Mouse (Mus musculus) forebrain, embryonic 12.5 days (tissue): ENCODE data around the gene Polr1b. TPM values are rescaled to one million over a fixed set of nuclear protein-coding genes. Genes with fewer than 3 reads are reported as not detected.

ENCODE experiments used
- ATAC-seq: fragments of 200-750 bp; cut with Nextera tagmentation; 2 replicates; pipeline ENCODE4 v1.8.0; 2017; ENCODE audit warnings: moderate TSS enrichment; ENCODE audit not compliant: low FRiP score
- H3K27ac ChIP-seq: fragments of 300-500 bp; sonication (generic); 2 replicates; pipeline ENCODE4 v1.5.1; 2016; ENCODE audit warnings: mild to moderate bottlenecking
- H3K27me3 ChIP-seq: fragments of 300-500 bp; sonication (generic); 2 replicates; pipeline ENCODE4 v1.6.1; 2016; ENCODE audit warnings: mild to moderate bottlenecking
- H3K36me3 ChIP-seq: fragments of 300-500 bp; sonication (generic); replicated peaks from 2 replicates; pipeline ENCODE4 v1.6.1; 2016; ENCODE audit warnings: mild to moderate bottlenecking
- H3K4me1 ChIP-seq: fragments of 300-500 bp; sonication (generic); 2 replicates; pipeline ENCODE4 v1.6.1; 2016
- H3K4me2 ChIP-seq: fragments of 300-500 bp; sonication (generic); 2 replicates; pipeline ENCODE4 v1.6.1; 2016; ENCODE audit warnings: mild to moderate bottlenecking, moderate library complexity
- H3K4me3 ChIP-seq: fragments of 300-500 bp; sonication (generic); replicated peaks from 2 replicates; pipeline ENCODE4 v1.5.1; 2016; ENCODE audit warnings: mild to moderate bottlenecking
- H3K9ac ChIP-seq: fragments of 300-500 bp; sonication (generic); 2 replicates; pipeline ENCODE4 v1.6.1; 2016; ENCODE audit warnings: mild to moderate bottlenecking
- H3K9me3 ChIP-seq: fragments of 300-500 bp; sonication (generic); 2 replicates; pipeline ENCODE4 v1.6.1; 2016
- WGBS: fragments of 180-500 bp; shearing (Covaris S2); methylation state at CpG from one replicate; pipeline ENCODE4 v1.1.7; 2016; 5-methylcytosine and 5-hydroxymethylcytosine counted together
- polyA plus RNA-seq: library from polyadenylated mRNA; unstranded; fragments of >200 nt; fragmentation: Nextera tagmentation; extraction: Ambion mirVana; gene quantifications from 2 replicates; pipeline ENCODE4 v1.2.1, GENCODE M21; 2016

Polr1b gene
- 27.1 and 27.9 TPM in 2 replicates for polyA plus RNA-seq

DNA sequence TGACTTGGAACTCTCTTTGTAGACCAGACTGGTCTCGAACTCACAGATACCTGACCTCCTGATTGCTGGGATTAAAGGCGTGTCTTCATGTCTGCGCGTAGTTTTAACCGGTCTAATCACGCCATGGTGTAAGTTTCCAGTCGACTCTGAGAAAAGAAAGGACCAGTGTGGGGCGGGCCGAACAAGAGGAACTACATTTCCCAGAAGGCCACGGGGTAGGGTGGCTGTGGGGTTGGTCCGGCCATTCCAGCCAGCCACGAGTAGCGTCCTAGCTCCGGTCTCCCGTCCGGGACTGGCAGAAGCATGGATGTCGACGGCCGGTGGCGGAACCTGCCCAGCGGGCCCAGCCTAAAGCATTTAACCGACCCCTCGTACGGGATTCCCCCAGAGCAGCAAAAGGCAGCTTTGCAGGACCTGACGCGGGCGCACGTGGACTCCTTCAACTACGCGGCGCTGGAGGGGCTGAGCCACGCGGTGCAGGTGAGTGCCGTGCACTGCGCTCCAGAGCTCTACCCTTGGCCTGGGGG lies at the start of gene Polr1b:
TSS of gene Polr1b (plus strand) at position 212 of the 527 bp plus-strand sequence.
- WGBS, result 1% methylated on average over 35 of the region's 35 CpGs
- Histone ChIP-seq H3K27ac (no peak within 1 kb of the TSS), H3K36me3 (peaks cover 30% of the 10 kb centered on the region), H3K27me3 (no peaks in the 10 kb centered on the region), H3K9ac (peak within 1 kb of the TSS; percentile 66), H3K4me2 (peak within 1 kb of the TSS; percentile 77), H3K9me3 (no peaks in the 10 kb centered on the region), H3K4me3 (peak within 1 kb of the TSS; percentile 61), H3K4me1 (peaks cover 6% of the 10 kb centered on the region)
- ATAC-seq, result peak; percentile 99

DNA sequence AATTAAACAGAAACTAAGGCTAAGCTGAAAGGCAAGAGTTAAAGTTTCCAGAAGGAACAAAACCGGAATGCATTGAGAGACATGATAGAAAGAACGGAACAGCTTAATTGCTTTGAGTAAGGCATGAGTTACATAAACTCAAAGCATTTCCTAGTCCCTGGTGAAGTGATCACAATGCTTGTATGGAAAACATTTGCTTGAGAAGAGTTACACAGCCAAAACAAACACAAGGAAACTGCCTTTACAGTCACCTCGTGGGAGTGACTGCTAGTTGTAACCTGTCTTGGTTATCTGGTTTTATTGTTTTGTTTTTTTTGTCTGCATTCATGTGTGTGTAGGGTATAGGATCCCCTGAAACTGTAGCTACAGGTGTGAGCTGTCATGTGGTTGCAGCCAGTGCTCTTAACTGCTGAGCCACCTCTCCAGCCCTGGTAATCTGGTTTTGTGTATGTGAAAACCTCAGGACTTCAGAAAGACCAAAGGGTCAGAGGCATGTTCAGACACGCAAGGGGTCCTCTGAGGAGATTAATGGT lies 48.3 kb upstream of the Polr1b start:
- ATAC-seq, result no peak
- 77% methylated on average over 4 of the region's 4 CpGs for WGBS
- no peaks in the 10 kb centered on the region for H3K36me3 ChIP-seq
- H3K4me3 ChIP-seq, result no peak overlapping the region
- H3K9ac ChIP-seq, result no peak overlapping the region
- no peak overlapping the region for H3K4me2 ChIP-seq
- no peaks in the 10 kb centered on the region for H3K27me3 ChIP-seq
- 0 out of 2 replicates have a peak, but pooled peaks cover 3% of the 10 kb centered on the region for H3K9me3 ChIP-seq
- no peaks in the 10 kb centered on the region for H3K4me1 ChIP-seq
- H3K27ac ChIP-seq, result no peak overlapping the region

DNA sequence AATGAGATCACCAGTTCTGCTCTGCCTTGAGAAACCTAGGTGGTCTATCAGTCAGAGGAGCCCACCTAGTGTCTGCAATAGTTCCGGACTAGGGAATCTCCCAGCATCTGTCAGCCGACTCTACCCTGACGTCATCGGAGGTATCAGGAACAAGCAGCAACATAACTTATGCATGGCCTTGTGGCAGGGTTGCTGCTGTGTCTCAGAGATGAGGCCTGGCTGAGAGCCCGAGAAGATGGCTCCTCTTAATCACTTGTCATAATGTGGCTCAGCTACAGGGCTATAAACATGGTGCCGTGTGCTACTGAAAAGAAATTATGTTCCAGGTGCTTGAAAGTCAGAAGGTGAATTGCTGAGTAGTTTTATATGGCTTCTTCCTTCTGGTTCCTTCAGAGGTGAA lies 45.1 kb upstream of the Polr1b start:
- Histone ChIP-seq H3K4me1 (no peaks in the 10 kb centered on the region), H3K9ac (no peak overlapping the region), H3K27me3 (no peaks in the 10 kb centered on the region), H3K9me3 (0 out of 2 replicates have a peak, but pooled peaks cover 3% of the 10 kb centered on the region), H3K36me3 (no peaks in the 10 kb centered on the region), H3K4me3 (no peak overlapping the region), H3K4me2 (no peak overlapping the region), H3K27ac (no peak overlapping the region)
- ATAC-seq, result no peak
- WGBS, result 97% methylated on average over 6 of the region's 6 CpGs

DNA sequence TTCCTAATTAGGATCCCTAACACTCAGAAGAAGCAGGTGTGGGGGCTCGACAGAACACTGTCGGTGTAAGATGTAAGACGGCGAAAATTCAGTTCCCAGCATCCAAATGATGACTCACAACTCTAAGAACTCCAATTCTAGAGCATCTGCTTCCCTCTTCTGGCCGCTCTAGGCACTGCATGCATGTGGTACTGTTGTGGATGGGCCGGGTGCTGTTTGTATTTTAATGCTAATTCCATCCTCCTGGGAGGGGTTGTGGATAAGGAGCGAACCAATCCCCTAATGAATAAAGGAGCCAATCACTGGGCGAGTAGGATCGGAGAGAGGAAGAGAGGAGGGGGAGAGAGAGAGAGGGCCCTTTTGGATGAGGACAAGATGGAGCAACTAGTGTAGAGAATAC lies 44.2 kb upstream of the Polr1b start:
- ATAC-seq, result no peak
- Histone ChIP-seq H3K27me3 (no peaks in the 10 kb centered on the region), H3K9me3 (0 out of 2 replicates have a peak, but pooled peaks cover 3% of the 10 kb centered on the region), H3K27ac (no peak overlapping the region), H3K9ac (no peak overlapping the region), H3K4me1 (no peaks in the 10 kb centered on the region), H3K36me3 (no peaks in the 10 kb centered on the region), H3K4me2 (no peak overlapping the region), H3K4me3 (no peak overlapping the region)
- WGBS, result 44% methylated on average over 9 of the region's 9 CpGs

DNA sequence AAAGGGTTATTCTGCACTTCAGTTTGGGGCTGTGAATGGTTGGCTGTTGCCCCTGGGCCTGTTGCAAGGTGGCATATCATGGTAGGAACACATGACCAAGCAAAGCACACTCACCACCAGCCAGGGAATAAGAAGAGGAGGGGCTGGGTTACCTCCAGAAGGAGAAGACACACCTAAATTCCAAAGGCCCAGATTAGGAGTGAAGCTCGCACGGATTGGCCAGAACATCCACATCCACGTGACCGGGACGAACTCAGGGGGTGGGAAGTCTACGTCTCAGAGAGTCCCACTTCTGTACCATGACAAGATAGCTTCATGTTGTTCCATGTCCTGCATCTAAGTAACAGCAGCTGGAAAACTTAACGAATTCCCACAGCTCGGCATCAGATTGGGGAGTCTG lies 43.5 kb upstream of the Polr1b start:
- 97% methylated on average over 8 of the region's 8 CpGs for WGBS

DNA sequence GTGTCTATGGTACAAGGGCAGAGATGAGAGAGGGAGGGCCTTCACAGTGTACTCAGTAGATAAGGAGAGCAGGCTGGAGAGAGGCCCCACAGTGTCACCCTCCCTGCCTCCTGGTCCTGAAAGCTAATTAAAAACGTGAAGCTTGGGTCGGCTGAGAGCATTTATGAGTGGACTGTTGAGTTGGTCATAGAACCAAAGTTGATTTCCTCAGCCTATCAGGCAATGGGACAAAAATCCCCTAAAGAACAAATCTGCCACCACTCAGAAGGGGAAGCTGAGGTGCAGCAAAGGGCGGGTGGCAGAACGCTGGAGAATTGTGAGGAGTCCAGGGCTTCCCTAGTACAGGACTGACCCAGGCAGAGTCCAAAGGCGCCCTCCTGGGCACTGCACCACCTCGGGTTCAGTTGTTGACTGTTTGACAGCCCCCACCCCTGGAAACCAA lies 42.9 kb upstream of the Polr1b start:
- H3K4me1 ChIP-seq, result no peaks in the 10 kb centered on the region
- no peaks in the 10 kb centered on the region for H3K36me3 ChIP-seq
- H3K27ac ChIP-seq, result no peak overlapping the region
- no peak overlapping the region for H3K4me3 ChIP-seq
- H3K4me2 ChIP-seq, result no peak overlapping the region
- ATAC-seq, result no peak
- no peaks in the 10 kb centered on the region for H3K27me3 ChIP-seq
- 89% methylated on average over 6 of the region's 6 CpGs for WGBS
- H3K9me3 ChIP-seq, result 0 out of 2 replicates have a peak, but pooled peaks cover 3% of the 10 kb centered on the region
- no peak overlapping the region for H3K9ac ChIP-seq

More for the DNA sequence above, 43.5 kb upstream of the Polr1b start:
- no peaks in the 10 kb centered on the region for H3K4me1 ChIP-seq
- H3K36me3 ChIP-seq, result no peaks in the 10 kb centered on the region
- H3K9ac ChIP-seq, result no peak overlapping the region
- H3K4me2 ChIP-seq, result no peak overlapping the region
- no peak overlapping the region for H3K4me3 ChIP-seq
- ATAC-seq, result no peak
- no peaks in the 10 kb centered on the region for H3K27me3 ChIP-seq
- H3K27ac ChIP-seq, result no peak overlapping the region
- H3K9me3 ChIP-seq, result 0 out of 2 replicates have a peak, but pooled peaks cover 3% of the 10 kb centered on the region

DNA sequence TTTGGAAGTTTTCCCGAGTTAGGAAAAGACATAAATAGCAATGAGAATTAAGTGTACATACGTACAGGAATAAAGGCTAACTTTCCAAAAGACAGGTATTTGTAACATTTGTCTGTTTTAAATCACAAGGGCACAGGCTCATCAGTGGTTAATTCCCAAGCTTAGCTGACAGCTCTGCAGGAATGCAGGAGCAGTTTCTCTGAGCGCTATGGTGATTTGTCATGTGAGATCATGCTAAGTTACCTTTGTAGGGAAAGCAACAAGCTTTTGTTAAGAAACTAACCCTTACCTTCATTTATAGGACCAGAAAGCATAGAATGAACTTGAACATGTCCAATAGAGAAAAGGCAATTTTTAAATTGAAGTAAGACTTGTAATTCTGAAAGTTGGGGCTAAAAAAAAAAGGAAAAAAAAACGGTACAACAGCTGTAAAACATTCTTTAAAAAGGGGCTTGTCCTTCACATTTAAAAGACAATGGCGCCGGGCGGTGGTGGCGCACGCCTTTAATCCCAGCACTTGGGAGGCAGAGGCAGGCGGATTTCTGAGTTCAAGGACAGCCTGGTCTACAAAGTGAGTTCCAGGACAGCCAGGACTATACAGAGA lies 39.2 kb upstream of the Polr1b start:
- H3K36me3 ChIP-seq, result no peaks in the 10 kb centered on the region
- no peaks in the 10 kb centered on the region for H3K9me3 ChIP-seq
- no peaks in the 10 kb centered on the region for H3K27me3 ChIP-seq
- ATAC-seq, result no peak
- H3K9ac ChIP-seq, result no peak overlapping the region
- no peak overlapping the region for H3K4me2 ChIP-seq
- peaks cover 8% of the 10 kb centered on the region for H3K4me1 ChIP-seq
- no peak overlapping the region for H3K4me3 ChIP-seq
- 76% methylated on average over 10 of the region's 10 CpGs for WGBS
- no peak overlapping the region for H3K27ac ChIP-seq

DNA sequence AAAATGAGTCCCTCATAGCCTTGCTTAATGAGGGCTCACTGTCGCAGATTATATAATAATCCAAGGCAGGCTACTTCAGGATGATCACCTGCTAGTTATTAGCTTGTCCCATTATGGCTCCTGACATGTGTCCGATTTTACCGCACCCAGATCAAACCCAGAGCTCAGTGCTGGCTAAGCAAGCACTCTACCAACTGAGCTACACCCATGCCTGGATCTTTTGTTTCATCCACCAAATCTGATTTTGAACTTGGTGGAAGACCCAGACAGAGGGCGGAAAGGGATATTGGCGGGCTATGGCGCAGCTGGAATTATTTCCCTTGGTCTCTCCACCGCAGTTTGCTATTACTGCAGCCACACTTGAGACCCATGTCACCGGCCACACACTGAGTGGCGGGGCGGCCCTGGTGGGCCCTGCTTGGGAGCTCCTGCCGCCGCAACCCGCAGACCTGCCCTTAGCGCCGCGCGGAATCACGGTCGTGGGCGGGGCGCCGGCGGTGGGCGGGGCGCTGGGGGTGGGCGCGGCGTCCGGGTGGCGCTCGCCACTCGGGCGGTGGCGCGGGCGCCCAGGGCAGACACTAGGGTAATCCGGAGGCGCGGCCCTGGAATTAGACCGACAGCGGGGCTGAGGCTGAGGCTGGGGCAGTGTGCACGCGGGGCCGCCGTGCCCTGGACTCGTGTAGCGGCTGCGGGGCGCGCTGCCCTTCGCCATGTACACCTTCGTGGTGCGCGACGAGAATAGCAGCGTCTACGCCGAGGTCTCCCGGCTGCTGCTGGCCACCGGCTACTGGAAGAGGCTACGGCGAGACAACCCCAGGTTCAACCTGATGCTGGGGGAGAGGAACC lies 35.1 kb upstream of the Polr1b start, which contains the start of gene Ttl:
TSS of gene Ttl (plus strand) at position 506 of the 846 bp plus-strand sequence.
- Histone ChIP-seq H3K27ac (peak within 1 kb of the TSS; percentile 69), H3K36me3 (peaks cover 9% of the 10 kb centered on the region; the same call in 1 of the 2 replicates), H3K4me1 (peaks cover 20% of the 10 kb centered on the region), H3K4me2 (peak within 1 kb of the TSS; percentile 68), H3K9ac (peak within 1 kb of the TSS; percentile 87), H3K4me3 (peak within 1 kb of the TSS; percentile 88), H3K9me3 (no peaks in the 10 kb centered on the region), H3K27me3 (no peaks in the 10 kb centered on the region)
- WGBS, result under 1% methylated on average over 62 of the region's 62 CpGs
- peak; percentile 96 for ATAC-seq

DNA sequence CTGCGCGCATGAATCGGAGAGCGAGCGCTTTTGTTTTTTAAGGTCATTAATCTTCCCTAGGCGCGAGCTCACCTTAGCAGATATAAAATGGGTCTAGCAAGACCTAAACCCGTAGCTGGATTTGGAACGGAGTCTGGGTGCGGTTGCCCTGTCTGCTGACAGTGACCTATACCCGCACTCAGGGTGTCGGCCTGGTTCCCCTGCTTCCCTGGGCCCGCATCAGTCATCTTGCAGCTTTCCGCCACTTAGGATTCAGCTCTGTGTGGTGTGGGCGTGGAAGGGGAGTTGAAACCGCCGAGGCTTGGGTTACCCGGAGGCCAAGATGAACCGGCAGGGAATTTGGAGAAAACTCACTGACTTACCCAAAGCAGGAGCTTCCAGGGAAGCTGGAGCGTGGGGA lies 34.5 kb upstream of the Polr1b start:
- Histone ChIP-seq H3K9ac (peak overlapping the region; percentile 87), H3K27ac (peak overlapping the region; percentile 69; the same call in 1 of the 2 replicates), H3K36me3 (peaks cover 9% of the 10 kb centered on the region; the same call in 1 of the 2 replicates), H3K4me1 (peaks cover 20% of the 10 kb centered on the region), H3K4me2 (peak overlapping the region; percentile 68), H3K4me3 (peak overlapping the region; percentile 88), H3K27me3 (no peaks in the 10 kb centered on the region), H3K9me3 (no peaks in the 10 kb centered on the region)
- under 1% methylated on average over 20 of the region's 20 CpGs for WGBS
- peak; percentile 75 for ATAC-seq

DNA sequence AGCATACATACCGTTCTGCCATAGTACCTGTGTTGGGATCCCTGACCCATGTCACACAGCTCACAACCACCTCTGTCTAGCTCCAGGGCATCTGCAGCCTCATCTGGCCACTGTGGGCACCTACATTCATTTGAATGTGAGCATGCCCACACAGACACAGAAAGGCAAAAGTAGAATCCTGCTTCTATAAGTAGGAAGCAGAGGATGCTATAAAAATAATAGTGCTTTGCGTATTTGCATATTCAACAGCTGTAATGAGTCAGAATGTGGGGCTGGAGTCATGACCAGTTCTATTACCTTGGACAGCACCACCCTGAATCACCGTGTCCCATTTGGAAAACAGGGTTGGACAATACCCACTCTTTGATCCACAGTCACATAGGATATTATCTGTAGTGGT lies 30.5 kb upstream of the Polr1b start:
- Histone ChIP-seq H3K4me3 (no peak overlapping the region), H3K4me1 (peaks cover 14% of the 10 kb centered on the region), H3K4me2 (no peak overlapping the region), H3K9ac (no peak overlapping the region), H3K9me3 (no peaks in the 10 kb centered on the region), H3K36me3 (peaks cover 9% of the 10 kb centered on the region; the same call in 1 of the 2 replicates), H3K27ac (no peak overlapping the region), H3K27me3 (no peaks in the 10 kb centered on the region)
- 93% methylated on average over 3 of the region's 3 CpGs for WGBS
- no peak for ATAC-seq

DNA sequence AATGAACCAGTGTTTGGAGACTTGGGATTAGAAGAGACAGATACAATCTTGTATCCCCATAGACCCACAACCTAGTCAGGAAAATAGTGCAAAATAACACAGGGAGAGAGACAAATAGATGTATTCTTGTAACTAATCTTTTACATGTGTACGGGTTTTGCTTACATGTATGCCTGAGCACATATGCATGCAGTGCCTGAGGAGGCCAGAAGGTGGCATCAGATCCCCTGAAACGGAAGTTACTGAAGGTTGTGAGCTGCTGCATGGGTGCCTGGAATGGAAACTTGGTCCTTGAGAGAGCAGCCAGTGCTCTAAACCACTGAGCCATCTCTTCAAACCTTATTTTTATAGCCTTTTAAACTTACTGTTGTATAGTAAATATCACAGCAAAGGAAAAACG lies 22.5 kb upstream of the Polr1b start:
- H3K4me3 ChIP-seq, result no peak overlapping the region
- no peak for ATAC-seq
- 83% methylated on average over 3 of the region's 3 CpGs for WGBS
- no peak overlapping the region for H3K27ac ChIP-seq
- no peak overlapping the region for H3K9ac ChIP-seq
- H3K9me3 ChIP-seq, result no peaks in the 10 kb centered on the region
- no peaks in the 10 kb centered on the region for H3K27me3 ChIP-seq
- no peak overlapping the region for H3K4me2 ChIP-seq
- H3K36me3 ChIP-seq, result peaks cover 59% of the 10 kb centered on the region
- H3K4me1 ChIP-seq, result no peaks in the 10 kb centered on the region

DNA sequence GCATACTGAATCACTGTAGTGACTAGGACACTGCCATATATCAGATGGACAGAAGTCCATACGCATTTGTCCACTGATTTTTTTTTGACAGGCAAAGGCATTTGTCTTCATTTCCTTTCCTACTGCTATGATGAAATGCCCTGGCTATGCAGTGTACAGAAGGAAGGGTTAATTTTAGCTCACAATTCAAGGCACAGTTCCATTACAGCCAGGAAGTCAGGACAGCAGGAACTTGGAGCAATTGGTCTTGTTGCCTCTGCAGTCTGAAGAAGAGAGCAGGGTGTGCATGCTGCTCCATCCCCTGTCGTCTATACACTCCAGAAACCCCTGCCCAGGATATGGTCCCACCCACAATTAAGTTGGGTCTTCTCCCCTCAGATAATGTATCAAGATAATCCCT lies 21.6 kb upstream of the Polr1b start:
- 95% methylated on average over 2 of the region's 2 CpGs for WGBS
- Histone ChIP-seq H3K36me3 (peaks cover 59% of the 10 kb centered on the region), H3K4me2 (no peak overlapping the region), H3K27me3 (no peaks in the 10 kb centered on the region), H3K4me1 (no peaks in the 10 kb centered on the region), H3K4me3 (no peak overlapping the region), H3K27ac (no peak overlapping the region), H3K9ac (no peak overlapping the region), H3K9me3 (no peaks in the 10 kb centered on the region)
- no peak for ATAC-seq
